Comparison of ENCODE assay signal across 10 mouse cellular contexts in genomic region chr16:37851366-37851765, GRCm38 (mm10). TPM values are rescaled to one million over a fixed set of nuclear protein-coding genes. Genes with fewer than 3 reads are reported as not detected.
DNase-seq lines count a peak whose midpoint lies in the region; ATAC-seq lines count a peak whose summit lies in the region.
"Had no signal": no experiment of that assay in that cellular context is flagged by ENCODE, and none has a peak within 500 bp of the region (broad histone marks: within the 10 kb centered on the region; RNA-seq: fewer than 3 reads in every experiment).

No protein-coding gene starts in this region.

- WGBS in midbrain, embryonic 10.5 days = 55% methylated on average over 5 of the region's 5 CpGs
- WGBS in midbrain, embryonic 14.5 days = 60% methylated on average over 5 of the region's 5 CpGs
- 36% methylated on average over 5 of the region's 5 CpGs for WGBS in heart, embryonic 16.5 days
- WGBS in limb, embryonic 12.5 days = 19% methylated on average over 5 of the region's 5 CpGs

- ATAC-seq in midbrain, embryonic 14.5 days (ENCODE audit: low FRiP score, low TSS enrichment) = no peak
- peak; percentile 86 for ATAC-seq in heart, embryonic 16.5 days (replicated peaks; ENCODE audit: extremely low read depth, insufficient read depth, low FRiP score)
- no peak for ATAC-seq in limb, embryonic 12.5 days (ENCODE audit: insufficient number of reproducible peaks, insufficient read depth, low FRiP score, low TSS enrichment, low read depth)
- ATAC-seq: inflammation-experienced regulatory T-cells, adult 6 months had no signal

- DNase-seq in midbrain, embryonic 10.5 days (ENCODE audit: low spot score) = peak; percentile 22
- DNase-seq in midbrain, embryonic 14.5 days = no peak
- DNase-seq in left cerebral cortex, postnatal 36 days (ENCODE audit: low spot score in 2 of 2) = no peak
- DNase-seq in frontal cortex, postnatal 36 days (ENCODE audit: low spot score in 2 of 2) = no peak
- no peak for DNase-seq in urinary bladder, postnatal 14 days (ENCODE audit: low spot score)
- DNase-seq in MN1 (ENCODE audit: low spot score) = no peak

- H3K9me3 ChIP-seq in midbrain, embryonic 10.5 days (replicated peaks) = no peaks in the 10 kb centered on the region
- H3K9me3 ChIP-seq in midbrain, embryonic 14.5 days (ENCODE audit: control insufficient read depth, low read length) = no peaks in the 10 kb centered on the region
- no peaks in the 10 kb centered on the region for H3K9me3 ChIP-seq in heart, embryonic 16.5 days (replicated peaks; ENCODE audit: control insufficient read depth, low read length)
- H3K9me3 ChIP-seq in limb, embryonic 12.5 days = no peaks in the 10 kb centered on the region

- intact Hi-C loops in left cerebral cortex, postnatal 36 days (cut with DNase I) = no loop called here

- no peak overlapping the region for H3K4me3 ChIP-seq in midbrain, embryonic 10.5 days
- H3K4me3 ChIP-seq in midbrain, embryonic 14.5 days (replicated peaks; ENCODE audit: low read depth, low read length) = no peak overlapping the region
- no peak overlapping the region for H3K4me3 ChIP-seq in heart, embryonic 16.5 days (ENCODE audit: low read length)
- no peak overlapping the region for H3K4me3 ChIP-seq in limb, embryonic 12.5 days (replicated peaks)

- no peak overlapping the region for H3K27ac ChIP-seq in midbrain, embryonic 10.5 days (replicated peaks)
- no peak overlapping the region for H3K27ac ChIP-seq in midbrain, embryonic 14.5 days (replicated peaks; ENCODE audit: low read depth, low read length)
- H3K27ac ChIP-seq in heart, embryonic 16.5 days (ENCODE audit: low read length) = peak overlapping the region; percentile 63
- 0 out of 2 replicates have a peak overlapping the region, but pooled peaks have one; percentile 20 for H3K27ac ChIP-seq in limb, embryonic 12.5 days

- H3K4me2 ChIP-seq in midbrain, embryonic 14.5 days (ENCODE audit: low read length) = no peak overlapping the region
- H3K4me2 ChIP-seq in heart, embryonic 16.5 days (ENCODE audit: low read depth, low read length) = no peak overlapping the region
- H3K4me2 ChIP-seq in limb, embryonic 12.5 days = no peak overlapping the region

- no peaks in the 10 kb centered on the region for H3K27me3 ChIP-seq in midbrain, embryonic 10.5 days (ENCODE audit: low read depth, poor library complexity, severe bottlenecking)
- H3K27me3 ChIP-seq in midbrain, embryonic 14.5 days (ENCODE audit: control insufficient read depth, insufficient read depth, low read length) = no peaks in the 10 kb centered on the region
- H3K27me3 ChIP-seq in heart, embryonic 16.5 days (ENCODE audit: control insufficient read depth, insufficient read depth, low read length) = no peaks in the 10 kb centered on the region
- H3K27me3 ChIP-seq in limb, embryonic 12.5 days = no peaks in the 10 kb centered on the region

- no peak overlapping the region for H3K9ac ChIP-seq in midbrain, embryonic 14.5 days (replicated peaks; ENCODE audit: low read length)
- no peak overlapping the region for H3K9ac ChIP-seq in heart, embryonic 16.5 days (ENCODE audit: low read length)
- H3K9ac ChIP-seq in limb, embryonic 12.5 days (replicated peaks) = no peak overlapping the region

- H3K36me3 ChIP-seq in midbrain, embryonic 10.5 days = no peaks in the 10 kb centered on the region
- no peaks in the 10 kb centered on the region for H3K36me3 ChIP-seq in midbrain, embryonic 14.5 days (ENCODE audit: control insufficient read depth, insufficient read depth, low read length)
- H3K36me3 ChIP-seq in heart, embryonic 16.5 days (ENCODE audit: control insufficient read depth, insufficient read depth) = no peaks in the 10 kb centered on the region
- no peaks in the 10 kb centered on the region for H3K36me3 ChIP-seq in limb, embryonic 12.5 days

- 0 out of 2 replicates have a peak, but pooled peaks cover 3% of the 10 kb centered on the region for H3K4me1 ChIP-seq in midbrain, embryonic 10.5 days
- H3K4me1 ChIP-seq in midbrain, embryonic 14.5 days (ENCODE audit: control insufficient read depth, insufficient read depth, low read length) = no peaks in the 10 kb centered on the region
- peaks cover 9% of the 10 kb centered on the region; the same call in 1 of the 2 replicates for H3K4me1 ChIP-seq in heart, embryonic 16.5 days (ENCODE audit: control insufficient read depth, insufficient read depth, low read length)
- peaks cover 5% of the 10 kb centered on the region; the same call in 1 of the 2 replicates for H3K4me1 ChIP-seq in limb, embryonic 12.5 days (replicated peaks)

RNA-seq across cellular contexts. Expression of gene Gm36028, which starts 9.6 kb away (rescaled TPM):
- polyA plus RNA-seq in midbrain, embryonic 10.5 days (2016; fragmentation: Nextera tagmentation; extraction: Ambion mirVana) = 0.25 and 0.34 TPM in 2 replicates
- polyA plus RNA-seq in midbrain, embryonic 14.5 days (2014; fragmentation: Nextera tagmentation; extraction: Ambion mirVana) = 0.20 TPM in 1 of 2 replicates, not detected in the other
- polyA plus RNA-seq in heart, embryonic 16.5 days (2015; fragmentation: Nextera tagmentation; extraction: Ambion mirVana) = 10.2 and 12.1 TPM in 2 replicates
- 0.19 TPM in 2 replicates for polyA plus RNA-seq in limb, embryonic 12.5 days (2016; fragmentation: Nextera tagmentation; extraction: Ambion mirVana)
- total RNA-seq in left cerebral cortex, postnatal 36 days (2021) = not detected
- total RNA-seq: MEL had no signal
- polyA plus RNA-seq: inflammation-experienced regulatory T-cells, adult 6 months had no signal

RNA-seq across cellular contexts. Expression of gene Lrrc58, which starts 16.8 kb away (rescaled TPM):
- 52.5 and 53.3 TPM in 2 replicates for polyA plus RNA-seq in midbrain, embryonic 10.5 days (2016; fragmentation: Nextera tagmentation; extraction: Ambion mirVana)
- 43.1 and 46.6 TPM in 2 replicates for polyA plus RNA-seq in midbrain, embryonic 14.5 days (2014; fragmentation: Nextera tagmentation; extraction: Ambion mirVana)
- polyA plus RNA-seq in heart, embryonic 16.5 days (2015; fragmentation: Nextera tagmentation; extraction: Ambion mirVana) = 35.7 and 36.2 TPM in 2 replicates
- polyA plus RNA-seq in limb, embryonic 12.5 days (2016; fragmentation: Nextera tagmentation; extraction: Ambion mirVana) = 66.7 and 71.9 TPM in 2 replicates
- total RNA-seq in left cerebral cortex, postnatal 36 days (2021) = 100 to 1,000 TPM in 1 of 2 experiments, 10 to 100 TPM in 1; 97.3 to 105 TPM

Comparison
In these comparisons a context has a peak if more than half of its experiments do, and no peak if none do; other contexts are left out.
1. H3K27ac ChIP-seq: peak in heart, embryonic 16.5 days (single experiment) and limb, embryonic 12.5 days (single experiment); none in midbrain, embryonic 10.5 days (single experiment) and midbrain, embryonic 14.5 days (single experiment).